Mouse (Mus musculus): ENCODE measurements around the gene Kin. TPM values are rescaled to one million over a fixed set of nuclear protein-coding genes. Genes with fewer than 3 reads are reported as not detected.

Kin gene
- total RNA-seq, 2 experiments from 2014 or later: 10.7 to 12.6 TPM

GRCm38 (mm10) chr2:10100471-10100870 lies 20.1 kb downstream of the Kin start:
- no peak for DNase-seq (ENCODE audit: low spot score in 2 of 2)
- intact Hi-C loops (cut with DNase I): loop anchor here (5.0 kb wide), 1 partner anchor 42 kb away; no protein-coding TSS in a partner anchor

- peak; percentile 54 to 65 for DNase-seq (ENCODE audit: low spot score in 2 of 2)
- intact Hi-C loops (cut with DNase I): loop anchor here (1.0 to 5.0 kb wide), 2 partner anchors 41 to 187 kb away; no protein-coding TSS in a partner anchor
Measured at GRCm38 (mm10) chr2:10101180-10101579, 20.8 kb downstream of the Kin start.

GRCm38 (mm10) chr2:10108535-10109189 lies 28.3 kb downstream of the Kin start:
- intact Hi-C loops (cut with DNase I): no loop called here
- no peak for DNase-seq (ENCODE audit: low spot score in 2 of 2)

- no peak for DNase-seq (ENCODE audit: low spot score in 2 of 2)
- intact Hi-C loops (cut with DNase I): no loop called here
Measured at GRCm38 (mm10) chr2:10118751-10119150, 38.4 kb downstream of the Kin start.

- DNase-seq (ENCODE audit: low spot score in 2 of 2): no peak
- intact Hi-C loops (cut with DNase I): no loop called here
Measured at GRCm38 (mm10) chr2:10119276-10119675, 38.9 kb downstream of the Kin start.

- no peak for DNase-seq (ENCODE audit: low spot score in 2 of 2)
- intact Hi-C loops (cut with DNase I): no loop called here
Measured at GRCm38 (mm10) chr2:10121826-10122225, 41.4 kb downstream of the Kin start.

- intact Hi-C loops (cut with DNase I): no loop called here
Measured at GRCm38 (mm10) chr2:10126122-10126521, 45.7 kb downstream of the Kin start.

GRCm38 (mm10) chr2:10127471-10127870 lies 47.1 kb downstream of the Kin start:
- intact Hi-C loops (cut with DNase I): no loop called here
- DNase-seq (ENCODE audit: low spot score in 2 of 2): no peak

More at GRCm38 (mm10) chr2:10126122-10126521, 45.7 kb downstream of the Kin start:
- no peak for DNase-seq (ENCODE audit: low spot score in 2 of 2)

- DNase-seq (ENCODE audit: low spot score in 2 of 2): no peak
- intact Hi-C loops (cut with DNase I): no loop called here
Measured at GRCm38 (mm10) chr2:10128571-10128970, 48.2 kb downstream of the Kin start.

- DNase-seq (ENCODE audit: low spot score in 2 of 2): peak in 1 of 2 experiments; percentile 75
- intact Hi-C loops (cut with DNase I): no loop called here
Measured at GRCm38 (mm10) chr2:10130341-10130990, 50.1 kb downstream of the Kin start.

- no peak for DNase-seq (ENCODE audit: low spot score in 2 of 2)
- intact Hi-C loops (cut with DNase I): no loop called here
Measured at GRCm38 (mm10) chr2:10131296-10131695, 50.9 kb downstream of the Kin start, which contains the start of gene Itih2. Itih2 (minus strand) TSS chr2:10131396.

- intact Hi-C loops (cut with DNase I): no loop called here
- no peak for DNase-seq (ENCODE audit: low spot score in 2 of 2)
Measured at GRCm38 (mm10) chr2:10132128-10132527, 51.7 kb downstream of the Kin start.

- intact Hi-C loops (cut with DNase I): no loop called here
- no peak for DNase-seq (ENCODE audit: low spot score in 2 of 2)
Measured at GRCm38 (mm10) chr2:10133941-10134340, 53.5 kb downstream of the Kin start.

GRCm38 (mm10) chr2:10137320-10137719 lies 56.9 kb downstream of the Kin start:
- intact Hi-C loops (cut with DNase I): no loop called here

GRCm38 (mm10) chr2:10140456-10140855 lies 60.1 kb downstream of the Kin start:
- DNase-seq (ENCODE audit: low spot score in 2 of 2): no peak

More at GRCm38 (mm10) chr2:10137320-10137719, 56.9 kb downstream of the Kin start:
- no peak for DNase-seq (ENCODE audit: low spot score in 2 of 2)

More at GRCm38 (mm10) chr2:10140456-10140855, 60.1 kb downstream of the Kin start:
- intact Hi-C loops (cut with DNase I): loop anchor here (5.0 kb wide), 2 partner anchors 38 to 77 kb away; no protein-coding TSS in a partner anchor

Other genes with a start within 250 kb of the Kin start
- not detected for gene 4930412O13Rik, start 199.3 kb upstream of the Kin start, total RNA-seq (2021)
- not detected for gene 9230102O04Rik, start 191.1 kb upstream of the Kin start, total RNA-seq (2021)
- gene Gata3, start 190.6 kb upstream of the Kin start, total RNA-seq (2021): not detected
- 10 to 100 TPM; 14.6 to 15.2 TPM for gene Taf3, start 32.0 kb upstream of the Kin start, total RNA-seq (2021)
- 100 to 1,000 TPM; 243 to 265 TPM for gene Atp5c1, start 83 bp upstream of the Kin start, total RNA-seq (2021)
- gene Itih2, start 50.8 kb downstream of the Kin start, total RNA-seq (2021): 1 to 10 TPM; 3.2 to 3.5 TPM
- 10 to 100 TPM; 13.8 to 15.7 TPM for gene Itih5, start 73.0 kb downstream of the Kin start, total RNA-seq (2021)

Data from left cerebral cortex, postnatal 25 days (tissue).